Mouse (Mus musculus) heart, adult 2 months (tissue): Measurements from ENCODE around the gene Cobll1. TPM values are rescaled to one million over a fixed set of nuclear protein-coding genes. Genes with fewer than 3 reads are reported as not detected.

Experiments
- DNase-seq, 2 experiments: peaks; one replicate each; pipeline ENCODE4 v3.0.0; 2021
- H3K27ac ChIP-seq: fragments of 200-600 bp; 2 replicates; pipeline ENCODE4 v1.8.1; 2022
- H3K27me3 ChIP-seq: fragments of 200-500 bp; 2 replicates; pipeline ENCODE4 v1.6.1; 2012; ENCODE audit warnings: mild to moderate bottlenecking, low read length, inconsistent platforms, mixed read lengths; ENCODE audit not compliant: control insufficient read depth, insufficient read depth
- H3K36me3 ChIP-seq: fragments of 200-500 bp; 2 replicates; pipeline ENCODE4 v1.6.1; 2012; ENCODE audit warnings: low read length, inconsistent platforms; ENCODE audit not compliant: control insufficient read depth, insufficient read depth
- H3K4me1 ChIP-seq: fragments of 200-500 bp; 2 replicates; pipeline ENCODE4 v1.6.1; 2011; ENCODE audit warnings: low read length; ENCODE audit not compliant: control insufficient read depth, insufficient read depth
- H3K4me3 ChIP-seq: fragments of 200-600 bp; 2 replicates; pipeline ENCODE4 v1.8.1; 2022
- H3K79me2 ChIP-seq: fragments of 200-500 bp; replicated peaks from 2 replicates; pipeline ENCODE4 v1.6.1; 2012; ENCODE audit warnings: mild to moderate bottlenecking, inconsistent platforms, low read length, moderate library complexity, mixed read lengths; ENCODE audit not compliant: control insufficient read depth, insufficient read depth
- H3K9ac ChIP-seq: fragments of 200-500 bp; 2 replicates; pipeline ENCODE4 v1.6.1; 2012; ENCODE audit warnings: low read depth, mild to moderate bottlenecking, control low read depth, inconsistent platforms, low read length, mixed read lengths
- CTCF ChIP-seq: fragments of 200-600 bp; IDR thresholded peaks from 2 replicates; pipeline ENCODE4 v1.8.1; 2022; ENCODE audit warnings: antibody characterized with exemption, mild to moderate bottlenecking, moderate library complexity
- EP300 ChIP-seq: fragments of 200-500 bp; IDR thresholded peaks from 2 replicates; pipeline ENCODE4 v1.6.1; 2011; ENCODE audit warnings: low read depth, low read length, control low read depth; ENCODE audit not compliant: insufficient read depth
- POLR2A ChIP-seq: fragments of 200-500 bp; IDR thresholded peaks from 2 replicates; pipeline ENCODE4 v1.6.1; 2011; ENCODE audit warnings: mild to moderate bottlenecking, low read depth, low read length, control low read depth; ENCODE audit not compliant: insufficient read depth
- WGBS: fragments of 180-500 bp; shearing (Covaris S2); methylation state at CpG from one replicate; pipeline ENCODE4 v1.1.7; 2018; 5-methylcytosine and 5-hydroxymethylcytosine counted together
- intact Hi-C: fragments of 180-260 bp; cut with DNase I; formaldehyde crosslinking; loops from one replicate; pipeline ENCODE4 v1.15.1; 2025
- polyA plus RNA-seq: library from polyadenylated mRNA; depleted of rRNA; stranded (reverse); fragments of >200 nt; gene quantifications from 2 replicates; pipeline ENCODE4 v1.2.3, GENCODE M21; 2012
- total RNA-seq, 2 experiments: library from RNA; stranded (reverse); gene quantifications; 2 replicates each; pipeline ENCODE4 v1.2.3; 2021

The Cobll1 gene
- total and polyA plus RNA-seq, 3 experiments: 19.3 to 76.8 (median 53.3) TPM

- 43% methylated on average over 2 of the region's 2 CpGs for WGBS
- TF ChIP-seq CTCF (no peak), EP300 (no peak), POLR2A (no peak)
- H3K27me3 ChIP-seq: no peaks in the 10 kb centered on the region
These were observed 17.6 kb downstream of the Cobll1 start for GRCm38 (mm10) chr2:65221646-65222045.

GRCm38 (mm10) chr2:65220563-65220962, 18.6 kb downstream of the Cobll1 start:
- WGBS: 52% methylated on average over 1 of the region's 1 CpGs
- H3K36me3 ChIP-seq: peaks cover 15% of the 10 kb centered on the region
- intact Hi-C loops: no loop called here
- H3K4me1 ChIP-seq: peaks cover 14% of the 10 kb centered on the region
- H3K4me3 ChIP-seq: no peak overlapping the region
- no peak overlapping the region for H3K9ac ChIP-seq
- no peaks in the 10 kb centered on the region for H3K27me3 ChIP-seq
- peak overlapping the region; percentile 75 for H3K27ac ChIP-seq
- 0 out of 2 replicates have a peak, but pooled peaks have one; percentile 36 for TF ChIP-seq POLR2A
- peak; percentile 100 for TF ChIP-seq EP300
- TF ChIP-seq CTCF: no peak
- peak; percentile 65 to 83 for DNase-seq
- H3K79me2 ChIP-seq: peaks cover 4% of the 10 kb centered on the region

More at GRCm38 (mm10) chr2:65221646-65222045, 17.6 kb downstream of the Cobll1 start:
- DNase-seq: no peak
- intact Hi-C loops: no loop called here
- H3K4me3 ChIP-seq: no peak overlapping the region
- H3K36me3 ChIP-seq: peaks cover 21% of the 10 kb centered on the region
- H3K27ac ChIP-seq: peak overlapping the region; percentile 28
- H3K9ac ChIP-seq: no peak overlapping the region
- H3K4me1 ChIP-seq: peaks cover 16% of the 10 kb centered on the region
- H3K79me2 ChIP-seq: peaks cover 5% of the 10 kb centered on the region

GRCm38 (mm10) chr2:65219375-65220135, 19.6 kb downstream of the Cobll1 start:
- DNase-seq: no peak
- Histone ChIP-seq H3K9ac (no peak overlapping the region), H3K36me3 (peaks cover 15% of the 10 kb centered on the region), H3K27me3 (no peaks in the 10 kb centered on the region), H3K4me3 (no peak overlapping the region), H3K27ac (peak overlapping the region; percentile 75), H3K4me1 (peaks cover 14% of the 10 kb centered on the region), H3K79me2 (peaks cover 4% of the 10 kb centered on the region)
- intact Hi-C loops: no loop called here
- TF ChIP-seq POLR2A: no peak
- 90% methylated on average over 11 of the region's 11 CpGs for WGBS

GRCm38 (mm10) chr2:65218318-65218717, 20.9 kb downstream of the Cobll1 start:
- TF ChIP-seq CTCF (no peak), EP300 (peak; percentile 39; the same call in 1 of the 2 replicates), POLR2A (no peak)
- Histone ChIP-seq H3K9ac (no peak overlapping the region), H3K27ac (peak overlapping the region; percentile 8; the same call in 1 of the 2 replicates), H3K79me2 (peaks cover 8% of the 10 kb centered on the region), H3K4me3 (no peak overlapping the region), H3K36me3 (peaks cover 9% of the 10 kb centered on the region), H3K27me3 (no peaks in the 10 kb centered on the region), H3K4me1 (peaks cover 14% of the 10 kb centered on the region)
- DNase-seq: peak; percentile 51 to 73
- intact Hi-C loops: no loop called here
- 65% methylated on average over 9 of the region's 9 CpGs for WGBS

GRCm38 (mm10) chr2:65217677-65218076, 21.5 kb downstream of the Cobll1 start:
- DNase-seq: no peak
- intact Hi-C loops: no loop called here
- peaks cover 9% of the 10 kb centered on the region for H3K36me3 ChIP-seq
- peaks cover 12% of the 10 kb centered on the region for H3K4me1 ChIP-seq
- 94% methylated on average over 6 of the region's 6 CpGs for WGBS
- H3K9ac ChIP-seq: no peak overlapping the region
- no peak overlapping the region for H3K4me3 ChIP-seq
- peak overlapping the region; percentile 36 for H3K27ac ChIP-seq
- H3K79me2 ChIP-seq: peaks cover 8% of the 10 kb centered on the region
- no peaks in the 10 kb centered on the region for H3K27me3 ChIP-seq
- TF ChIP-seq POLR2A: no peak
- no peak for TF ChIP-seq CTCF
- no peak for TF ChIP-seq EP300

GRCm38 (mm10) chr2:65216163-65216562, 23.0 kb downstream of the Cobll1 start:
- peaks cover 6% of the 10 kb centered on the region for H3K4me1 ChIP-seq
- H3K27me3 ChIP-seq: no peaks in the 10 kb centered on the region
- TF ChIP-seq EP300 (no peak), POLR2A (no peak)
- no peak for DNase-seq
- no peak overlapping the region for H3K9ac ChIP-seq
- intact Hi-C loops: no loop called here
- no peak overlapping the region for H3K27ac ChIP-seq
- peaks cover 5% of the 10 kb centered on the region for H3K79me2 ChIP-seq
- H3K4me3 ChIP-seq: no peak overlapping the region
- peaks cover 10% of the 10 kb centered on the region for H3K36me3 ChIP-seq
